Mouse (Mus musculus) forebrain, embryonic 13.5 days (tissue): ENCODE data around the gene Palm3. TPM values are rescaled to one million over a fixed set of nuclear protein-coding genes. Genes with fewer than 3 reads are reported as not detected.

Experiments
- ATAC-seq: fragments of 200-750 bp; cut with Nextera tagmentation; 2 replicates; pipeline ENCODE4 v1.8.0; 2017
- H3K27ac ChIP-seq: fragments of 300-500 bp; sonication (generic); 2 replicates; pipeline ENCODE4 v1.5.1; 2015; ENCODE audit warnings: inconsistent platforms, mild to moderate bottlenecking, moderate library complexity
- H3K27me3 ChIP-seq: fragments of 300-500 bp; sonication (generic); 2 replicates; pipeline ENCODE4 v1.6.1; 2015; ENCODE audit warnings: mild to moderate bottlenecking, inconsistent platforms
- H3K36me3 ChIP-seq: fragments of 300-500 bp; sonication (generic); 2 replicates; pipeline ENCODE4 v1.6.1; 2015; ENCODE audit warnings: mild to moderate bottlenecking, inconsistent platforms; ENCODE audit not compliant: poor library complexity, severe bottlenecking
- H3K4me1 ChIP-seq: fragments of 300-500 bp; sonication (generic); 2 replicates; pipeline ENCODE4 v1.6.1; 2015; ENCODE audit warnings: inconsistent platforms
- H3K4me2 ChIP-seq: fragments of 300-500 bp; sonication (generic); 2 replicates; pipeline ENCODE4 v1.6.1; 2015; ENCODE audit warnings: inconsistent platforms, mild to moderate bottlenecking, moderate library complexity
- H3K4me3 ChIP-seq: fragments of 300-500 bp; sonication (generic); 2 replicates; pipeline ENCODE4 v1.5.1; 2015; ENCODE audit warnings: mild to moderate bottlenecking, inconsistent platforms
- H3K9ac ChIP-seq: fragments of 300-500 bp; sonication (generic); 2 replicates; pipeline ENCODE4 v1.6.1; 2015; ENCODE audit warnings: mild to moderate bottlenecking, inconsistent platforms
- H3K9me3 ChIP-seq: fragments of 300-500 bp; sonication (generic); replicated peaks from 2 replicates; pipeline ENCODE4 v1.6.1; 2016; ENCODE audit warnings: inconsistent platforms
- WGBS: fragments of 180-500 bp; shearing (Covaris S2); methylation state at CpG from one replicate; pipeline ENCODE4 v1.1.7; 2015; 5-methylcytosine and 5-hydroxymethylcytosine counted together
- polyA plus RNA-seq: library from polyadenylated mRNA; unstranded; fragments of >200 nt; fragmentation: Nextera tagmentation; extraction: Ambion mirVana; gene quantifications from 2 replicates; pipeline ENCODE4 v1.2.1, GENCODE M21; 2015

Palm3 gene
- polyA plus RNA-seq, 1 experiment from 2014 or later: 2.1 TPM

GRCm38 (mm10) chr8:84011705-84012498 is 9.4 kb upstream of the Palm3 start, which contains the start of gene 2210011C24Rik:
TSS of gene 2210011C24Rik (minus strand) at chr8:84012171.
- Histone ChIP-seq H3K4me3 (peak within 1 kb of the TSS; percentile 53), H3K9ac (peak within 1 kb of the TSS; percentile 64), H3K36me3 (no peaks in the 10 kb centered on the region), H3K4me1 (peaks cover 26% of the 10 kb centered on the region), H3K9me3 (no peaks in the 10 kb centered on the region), H3K27me3 (peaks cover 42% of the 10 kb centered on the region), H3K27ac (no peak within 1 kb of the TSS), H3K4me2 (peak within 1 kb of the TSS; percentile 98)
- ATAC-seq: 0 out of 2 replicates have a peak, but pooled peaks have one; percentile 33
- WGBS: under 1% methylated on average over 43 of the region's 45 CpGs

DNA sequence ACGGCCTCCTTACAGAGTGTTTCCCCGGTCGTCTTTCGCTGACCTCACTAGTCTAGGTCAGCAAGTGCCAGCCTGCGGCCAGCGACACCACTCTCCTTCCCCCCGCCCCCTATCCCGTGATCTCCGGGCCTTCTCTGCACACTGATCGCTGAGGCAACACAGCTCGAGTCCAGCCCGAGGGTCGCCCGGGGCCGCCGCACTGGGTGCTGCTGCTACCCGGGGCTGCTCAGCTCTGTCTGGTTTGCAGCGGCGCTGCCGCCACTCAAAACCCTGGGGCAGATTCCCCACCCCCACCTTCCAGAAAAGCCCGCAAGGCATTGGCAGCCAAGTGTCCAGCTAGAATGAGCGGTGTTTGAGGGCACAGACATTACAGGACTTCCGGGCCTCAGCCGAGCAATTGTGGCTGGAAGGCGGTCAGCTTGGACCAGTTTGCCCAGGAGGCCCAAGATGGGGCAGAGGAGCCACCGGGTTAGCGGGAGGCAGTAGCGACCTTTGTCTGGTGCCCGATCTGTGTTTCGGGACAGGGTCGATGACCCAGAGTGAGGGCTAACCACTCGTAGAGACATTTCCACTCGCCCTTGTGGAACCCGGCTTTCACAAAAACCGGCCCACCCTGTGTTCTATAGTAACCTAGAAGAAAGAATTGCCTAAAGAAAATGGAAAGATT is 8.6 kb upstream of the Palm3 start:
- H3K9me3 ChIP-seq: no peaks in the 10 kb centered on the region
- H3K4me2 ChIP-seq: peak overlapping the region; percentile 98
- H3K27me3 ChIP-seq: peaks cover 42% of the 10 kb centered on the region
- H3K27ac ChIP-seq: no peak overlapping the region
- ATAC-seq: no peak
- H3K9ac ChIP-seq: no peak overlapping the region
- WGBS: 3% methylated on average over 35 of the region's 35 CpGs
- H3K36me3 ChIP-seq: no peaks in the 10 kb centered on the region
- peak overlapping the region; percentile 53 for H3K4me3 ChIP-seq
- peaks cover 26% of the 10 kb centered on the region for H3K4me1 ChIP-seq

DNA sequence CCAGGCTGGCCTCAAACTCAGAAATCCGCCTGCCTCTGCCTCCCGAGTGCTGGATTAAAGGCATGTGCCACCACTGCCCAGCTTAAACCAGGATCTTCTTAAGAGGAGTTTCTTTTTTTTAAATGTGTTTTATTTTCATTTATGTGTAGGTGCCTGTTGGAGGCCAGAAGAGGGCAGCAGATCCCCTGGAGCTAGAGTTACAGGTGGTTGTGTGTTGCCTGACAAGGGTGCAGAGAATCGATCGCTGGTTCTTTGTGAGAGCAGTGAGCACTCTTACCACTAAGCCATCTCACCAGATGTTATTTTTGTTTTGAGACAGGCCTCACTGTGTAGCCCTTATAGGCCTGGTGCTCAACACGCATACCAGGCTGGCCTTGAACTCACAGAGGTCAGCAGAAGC is 5.4 kb upstream of the Palm3 start:
- WGBS: 95% methylated on average over 5 of the region's 5 CpGs

DNA sequence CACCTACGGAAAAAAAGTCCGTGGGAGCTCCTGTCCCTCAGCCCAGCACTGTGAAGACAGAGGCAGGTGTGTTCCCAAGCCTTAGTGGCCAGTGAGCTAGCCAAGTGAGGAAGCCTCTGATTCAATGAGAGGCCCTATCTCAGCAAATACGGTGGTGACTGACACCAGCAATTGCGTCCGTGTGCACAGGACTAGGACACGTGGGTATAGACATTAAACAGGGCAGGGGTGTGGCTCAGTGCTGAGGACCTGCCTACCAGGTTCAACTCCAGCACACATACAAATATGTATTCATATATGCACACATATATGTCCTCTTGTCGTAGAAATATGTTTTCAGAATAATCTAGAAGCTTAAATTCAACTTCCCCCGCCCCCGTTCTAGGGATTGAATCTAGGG is 1.5 kb upstream of the Palm3 start:
- Histone ChIP-seq H3K4me2 (no peak overlapping the region), H3K9ac (no peak overlapping the region), H3K9me3 (no peaks in the 10 kb centered on the region), H3K4me3 (no peak overlapping the region), H3K27me3 (peaks cover 44% of the 10 kb centered on the region), H3K4me1 (no peaks in the 10 kb centered on the region), H3K36me3 (no peaks in the 10 kb centered on the region), H3K27ac (no peak overlapping the region)
- ATAC-seq: no peak
- 88% methylated on average over 9 of the region's 9 CpGs for WGBS

More for the DNA sequence above, 5.4 kb upstream of the Palm3 start:
- no peaks in the 10 kb centered on the region for H3K9me3 ChIP-seq
- no peak overlapping the region for H3K4me3 ChIP-seq
- no peak for ATAC-seq
- no peaks in the 10 kb centered on the region for H3K36me3 ChIP-seq
- peaks cover 50% of the 10 kb centered on the region for H3K27me3 ChIP-seq
- peaks cover 19% of the 10 kb centered on the region for H3K4me1 ChIP-seq
- no peak overlapping the region for H3K27ac ChIP-seq
- no peak overlapping the region for H3K9ac ChIP-seq
- no peak overlapping the region for H3K4me2 ChIP-seq

GRCm38 (mm10) chr8:84021569-84021968 is 298 bp downstream of the Palm3 start:
- H3K9ac ChIP-seq: no peak overlapping the region
- no peak overlapping the region for H3K4me3 ChIP-seq
- H3K27me3 ChIP-seq: peaks cover 60% of the 10 kb centered on the region
- H3K9me3 ChIP-seq: no peaks in the 10 kb centered on the region
- H3K36me3 ChIP-seq: no peaks in the 10 kb centered on the region
- H3K4me2 ChIP-seq: no peak overlapping the region
- no peak overlapping the region for H3K27ac ChIP-seq
- no peak for ATAC-seq
- peaks cover 9% of the 10 kb centered on the region; the same call in 1 of the 2 replicates for H3K4me1 ChIP-seq
- WGBS: 46% methylated on average over 12 of the region's 12 CpGs

DNA sequence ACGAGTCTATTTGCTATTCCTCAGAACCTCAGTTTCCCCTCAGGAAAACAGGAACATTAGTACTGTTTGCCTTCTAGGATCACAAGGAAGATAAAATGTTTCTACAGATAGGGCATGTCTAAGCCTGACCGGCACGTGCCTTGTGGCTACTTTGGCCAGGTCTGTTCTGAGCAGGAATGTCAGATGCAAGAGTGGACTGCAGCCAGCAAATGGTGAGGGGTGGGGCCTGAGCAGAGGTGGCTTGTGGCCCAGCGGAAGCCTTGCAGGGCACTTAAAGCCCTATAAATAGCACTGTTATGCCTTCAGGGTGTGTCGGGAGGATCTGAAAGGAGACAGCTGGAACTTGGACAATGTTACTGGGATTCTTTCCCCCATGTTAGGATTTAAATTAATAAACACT is 1.8 kb downstream of the Palm3 start:
- no peak overlapping the region for H3K4me2 ChIP-seq
- WGBS: 61% methylated on average over 5 of the region's 5 CpGs
- peaks cover 10% of the 10 kb centered on the region; the same call in 1 of the 2 replicates for H3K4me1 ChIP-seq
- H3K9ac ChIP-seq: no peak overlapping the region
- H3K9me3 ChIP-seq: no peaks in the 10 kb centered on the region
- H3K27ac ChIP-seq: no peak overlapping the region
- ATAC-seq: no peak
- no peak overlapping the region for H3K4me3 ChIP-seq
- no peaks in the 10 kb centered on the region for H3K36me3 ChIP-seq
- H3K27me3 ChIP-seq: peaks cover 72% of the 10 kb centered on the region

GRCm38 (mm10) chr8:84023631-84024030 is 2.4 kb downstream of the Palm3 start:
- no peak overlapping the region for H3K9ac ChIP-seq
- WGBS: 90% methylated on average over 1 of the region's 1 CpGs
- no peak overlapping the region for H3K4me2 ChIP-seq
- no peaks in the 10 kb centered on the region for H3K36me3 ChIP-seq
- no peak overlapping the region for H3K4me3 ChIP-seq
- H3K4me1 ChIP-seq: peaks cover 10% of the 10 kb centered on the region; the same call in 1 of the 2 replicates
- H3K9me3 ChIP-seq: no peaks in the 10 kb centered on the region
- peaks cover 77% of the 10 kb centered on the region for H3K27me3 ChIP-seq
- no peak for ATAC-seq
- H3K27ac ChIP-seq: no peak overlapping the region

GRCm38 (mm10) chr8:84024171-84024570 is 2.9 kb downstream of the Palm3 start:
- Histone ChIP-seq H3K9me3 (no peaks in the 10 kb centered on the region), H3K4me3 (no peak overlapping the region), H3K4me2 (no peak overlapping the region), H3K27me3 (peaks cover 83% of the 10 kb centered on the region), H3K9ac (no peak overlapping the region), H3K4me1 (peaks cover 10% of the 10 kb centered on the region; the same call in 1 of the 2 replicates), H3K27ac (no peak overlapping the region), H3K36me3 (no peaks in the 10 kb centered on the region)
- ATAC-seq: no peak
- 14% methylated on average over 10 of the region's 10 CpGs for WGBS

- H3K9me3 ChIP-seq: no peaks in the 10 kb centered on the region
- peak overlapping the region; percentile 47 for H3K4me3 ChIP-seq
- peak overlapping the region; percentile 81 for H3K4me2 ChIP-seq
- ATAC-seq: peak; percentile 90
- WGBS: under 1% methylated on average over 39 of the region's 41 CpGs
- no peak overlapping the region for H3K27ac ChIP-seq
- peak overlapping the region; percentile 69 for H3K9ac ChIP-seq
- H3K4me1 ChIP-seq: peaks cover 10% of the 10 kb centered on the region; the same call in 1 of the 2 replicates
- no peaks in the 10 kb centered on the region for H3K36me3 ChIP-seq
- H3K27me3 ChIP-seq: peaks cover 72% of the 10 kb centered on the region
These were observed 4.6 kb downstream of the Palm3 start for GRCm38 (mm10) chr8:84025863-84026262.

- Histone ChIP-seq H3K27ac (no peak overlapping the region), H3K9ac (no peak overlapping the region), H3K4me2 (no peak overlapping the region), H3K4me3 (no peak overlapping the region), H3K36me3 (no peaks in the 10 kb centered on the region), H3K4me1 (peaks cover 10% of the 10 kb centered on the region; the same call in 1 of the 2 replicates), H3K9me3 (no peaks in the 10 kb centered on the region), H3K27me3 (peaks cover 56% of the 10 kb centered on the region)
- no peak for ATAC-seq
- 6% methylated on average over 10 of the region's 10 CpGs for WGBS
These were observed 6.2 kb downstream of the Palm3 start for GRCm38 (mm10) chr8:84027449-84027848.

GRCm38 (mm10) chr8:84029272-84029671 is 8.0 kb downstream of the Palm3 start:
- no peak for ATAC-seq
- Histone ChIP-seq H3K9ac (no peak overlapping the region), H3K27me3 (peaks cover 47% of the 10 kb centered on the region), H3K4me2 (no peak overlapping the region), H3K4me3 (no peak overlapping the region), H3K4me1 (peaks cover 10% of the 10 kb centered on the region; the same call in 1 of the 2 replicates), H3K36me3 (no peaks in the 10 kb centered on the region), H3K9me3 (no peaks in the 10 kb centered on the region), H3K27ac (no peak overlapping the region)
- WGBS: 87% methylated on average over 5 of the region's 5 CpGs

- H3K4me2 ChIP-seq: no peak overlapping the region
- H3K9ac ChIP-seq: no peak overlapping the region
- ATAC-seq: no peak
- H3K36me3 ChIP-seq: no peaks in the 10 kb centered on the region
- no peaks in the 10 kb centered on the region for H3K9me3 ChIP-seq
- no peak overlapping the region for H3K27ac ChIP-seq
- no peaks in the 10 kb centered on the region for H3K4me1 ChIP-seq
- H3K27me3 ChIP-seq: peaks cover 28% of the 10 kb centered on the region
- no peak overlapping the region for H3K4me3 ChIP-seq
- WGBS: 74% methylated on average over 4 of the region's 4 CpGs
These were observed 11.5 kb downstream of the Palm3 start for GRCm38 (mm10) chr8:84032777-84033176.
